Mouse (Mus musculus): Measurements from ENCODE around the gene Epor. TPM values are rescaled to one million over a fixed set of nuclear protein-coding genes. Genes with fewer than 3 reads are reported as not detected.

Epor gene
- polyA plus RNA-seq, 1 experiment from 2014 or later: 2.2 TPM

DNA sequence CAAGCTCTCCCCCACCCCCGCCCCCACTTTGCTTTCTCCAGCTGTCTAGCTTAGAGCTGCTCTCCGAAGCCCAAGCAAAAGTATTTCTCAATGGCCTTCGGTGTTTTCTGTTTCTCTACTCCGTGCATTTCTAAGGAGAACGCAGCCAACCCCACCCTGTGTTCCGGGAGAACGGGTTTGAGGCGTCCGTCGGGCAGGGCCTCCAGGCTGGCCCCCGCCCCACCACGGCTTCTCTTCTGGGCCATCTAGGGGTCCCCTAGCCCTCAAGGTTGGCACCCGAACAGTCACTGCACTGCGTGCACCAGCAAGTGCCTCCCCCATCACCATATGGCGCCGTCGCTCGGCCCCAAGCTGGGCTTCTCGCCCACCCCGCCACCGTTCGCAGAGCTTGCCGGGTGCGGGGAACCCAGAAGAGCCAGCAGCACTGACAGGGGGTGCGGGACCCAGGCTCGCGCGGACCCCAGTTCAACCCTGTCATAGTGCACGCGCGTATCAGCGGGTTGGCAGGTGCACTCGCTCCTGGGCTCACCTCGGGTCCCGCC lies 45.7 kb downstream of the Epor start:
- ATAC-seq (ENCODE audit: low FRiP score): no peak; the same call in 1 of the 2 replicates
- H3K27me3 ChIP-seq: peaks cover 26% of the 10 kb centered on the region
- 2% methylated on average over 35 of the region's 35 CpGs for WGBS

DNA sequence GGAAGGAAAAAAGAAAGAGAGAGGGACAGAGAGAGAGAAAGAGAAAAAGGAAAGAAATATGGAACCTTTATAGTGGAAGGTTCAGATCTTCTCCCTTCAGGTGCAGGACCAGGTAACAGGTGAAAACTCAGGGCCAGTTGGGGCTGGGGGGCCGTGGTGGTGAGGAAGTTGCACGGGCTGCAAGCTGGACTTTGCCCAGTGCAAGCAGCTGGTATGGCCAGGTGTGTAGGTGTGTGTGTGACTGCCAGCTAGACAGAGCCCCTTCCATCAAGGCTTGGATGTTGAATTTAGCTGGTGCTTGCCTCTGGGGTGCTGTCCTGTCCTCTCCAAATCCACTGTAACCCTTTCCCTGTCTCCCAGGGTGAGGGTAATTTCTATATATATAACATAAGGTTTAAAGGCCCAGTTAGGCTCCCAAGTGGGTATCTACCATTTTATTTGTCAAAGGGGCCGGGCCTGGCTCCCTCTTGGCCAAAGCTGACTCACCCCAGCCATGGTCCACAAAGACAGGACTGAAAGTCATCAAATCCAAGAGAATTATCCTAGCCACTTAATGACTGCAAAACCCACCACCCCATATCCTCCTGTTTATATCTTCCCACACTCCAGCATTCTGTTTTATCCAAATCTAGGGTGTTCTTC lies 46.3 kb downstream of the Epor start:
- H3K9ac ChIP-seq: peak overlapping the region; percentile 80

More for the DNA sequence above, 45.7 kb downstream of the Epor start:
- H3K4me1 ChIP-seq (replicated peaks): peaks cover 14% of the 10 kb centered on the region; the same call in 1 of the 2 replicates
- H3K4me3 ChIP-seq: peak overlapping the region; percentile 69
- H3K27ac ChIP-seq: peak overlapping the region; percentile 66
- peaks cover 25% of the 10 kb centered on the region for H3K36me3 ChIP-seq
- peak overlapping the region; percentile 83 for H3K4me2 ChIP-seq
- H3K9me3 ChIP-seq: no peaks in the 10 kb centered on the region
- H3K9ac ChIP-seq: peak overlapping the region; percentile 80

GRCm38 (mm10) chr9:21909474-21910223 lies 53.7 kb downstream of the Epor start:
- Histone ChIP-seq H3K4me3 (no peak overlapping the region), H3K4me1 (replicated peaks) (no peaks in the 10 kb centered on the region), H3K4me2 (no peak overlapping the region), H3K9me3 (no peaks in the 10 kb centered on the region), H3K36me3 (peaks cover 27% of the 10 kb centered on the region), H3K9ac (no peak overlapping the region), H3K27ac (no peak overlapping the region), H3K27me3 (peaks cover 21% of the 10 kb centered on the region; the same call in 1 of the 2 replicates)
- ATAC-seq (ENCODE audit: low FRiP score): no peak
- WGBS: 82% methylated on average over 10 of the region's 10 CpGs

More for the DNA sequence above, 46.3 kb downstream of the Epor start:
- ATAC-seq (ENCODE audit: low FRiP score): no peak
- Histone ChIP-seq H3K4me3 (peak overlapping the region; percentile 69), H3K27ac (peak overlapping the region; percentile 66), H3K36me3 (peaks cover 25% of the 10 kb centered on the region), H3K4me2 (peak overlapping the region; percentile 83), H3K9me3 (no peaks in the 10 kb centered on the region), H3K4me1 (replicated peaks) (peaks cover 14% of the 10 kb centered on the region; the same call in 1 of the 2 replicates), H3K27me3 (peaks cover 26% of the 10 kb centered on the region)
- 65% methylated on average over 3 of the region's 3 CpGs for WGBS

Other genes starting within 250 kb of the Epor start
- 12.4 and 15.6 TPM in 2 replicates for gene Ldlr, start 240.0 kb downstream of the Epor start, polyA plus RNA-seq (2015; fragmentation: Nextera tagmentation; extraction: Ambion mirVana)
- 22.0 and 26.4 TPM in 2 replicates for gene Spc24, start 203.2 kb downstream of the Epor start, polyA plus RNA-seq (2015; fragmentation: Nextera tagmentation; extraction: Ambion mirVana)
- gene Kank2, start 164.8 kb downstream of the Epor start, polyA plus RNA-seq (2015; fragmentation: Nextera tagmentation; extraction: Ambion mirVana): 4.7 and 5.0 TPM in 2 replicates
- gene Angptl8, start 128.0 kb downstream of the Epor start, polyA plus RNA-seq (2015; fragmentation: Nextera tagmentation; extraction: Ambion mirVana): 0.39 and 0.53 TPM in 2 replicates
- 17.2 and 18.2 TPM in 2 replicates for gene Dock6, start 110.9 kb downstream of the Epor start, polyA plus RNA-seq (2015; fragmentation: Nextera tagmentation; extraction: Ambion mirVana)
- 15.9 and 18.5 TPM in 2 replicates for gene Rab3d, start 45.3 kb downstream of the Epor start, polyA plus RNA-seq (2015; fragmentation: Nextera tagmentation; extraction: Ambion mirVana)
- 8.9 and 10.4 TPM in 2 replicates for gene Ccdc159, start 36.0 kb downstream of the Epor start, polyA plus RNA-seq (2015; fragmentation: Nextera tagmentation; extraction: Ambion mirVana)
- 47.1 and 48.2 TPM in 2 replicates for gene Tmem205, start 36.0 kb downstream of the Epor start, polyA plus RNA-seq (2015; fragmentation: Nextera tagmentation; extraction: Ambion mirVana)
- gene Plppr2, start 26.5 kb downstream of the Epor start, polyA plus RNA-seq (2015; fragmentation: Nextera tagmentation; extraction: Ambion mirVana): 67.5 and 71.4 TPM in 2 replicates
- 9.1 and 9.7 TPM in 2 replicates for gene Swsap1, start 7.8 kb downstream of the Epor start, polyA plus RNA-seq (2015; fragmentation: Nextera tagmentation; extraction: Ambion mirVana)
- gene Rgl3, start 25.9 kb upstream of the Epor start, polyA plus RNA-seq (2015; fragmentation: Nextera tagmentation; extraction: Ambion mirVana): 1.1 TPM in 2 replicates
- 4.1 and 4.4 TPM in 2 replicates for gene Ccdc151, start 39.1 kb upstream of the Epor start, polyA plus RNA-seq (2015; fragmentation: Nextera tagmentation; extraction: Ambion mirVana)
- gene Prkcsh, start 39.3 kb upstream of the Epor start, polyA plus RNA-seq (2015; fragmentation: Nextera tagmentation; extraction: Ambion mirVana): 99.3 and 101 TPM in 2 replicates
- 80.6 and 81.7 TPM in 2 replicates for gene Elavl3, start 88.5 kb upstream of the Epor start, polyA plus RNA-seq (2015; fragmentation: Nextera tagmentation; extraction: Ambion mirVana)
- not detected in 2 replicates for gene Gm49318, start 107.8 kb upstream of the Epor start, polyA plus RNA-seq (2015; fragmentation: Nextera tagmentation; extraction: Ambion mirVana)
- 17.7 and 19.5 TPM in 2 replicates for gene Zfp653, start 107.9 kb upstream of the Epor start, polyA plus RNA-seq (2015; fragmentation: Nextera tagmentation; extraction: Ambion mirVana)
- gene Ecsit, start 121.9 kb upstream of the Epor start, polyA plus RNA-seq (2015; fragmentation: Nextera tagmentation; extraction: Ambion mirVana): 53.5 and 56.5 TPM in 2 replicates
- gene Cnn1, start 135.7 kb upstream of the Epor start, polyA plus RNA-seq (2015; fragmentation: Nextera tagmentation; extraction: Ambion mirVana): 1.4 and 4.5 TPM in 2 replicates
- 179 and 185 TPM in 2 replicates for gene Elof1, start 153.7 kb upstream of the Epor start, polyA plus RNA-seq (2015; fragmentation: Nextera tagmentation; extraction: Ambion mirVana)
- gene Acp5, start 172.2 kb upstream of the Epor start, polyA plus RNA-seq (2015; fragmentation: Nextera tagmentation; extraction: Ambion mirVana): 0.82 and 0.98 TPM in 2 replicates
- 81.3 and 88.2 TPM in 2 replicates for gene Pigyl, start 193.3 kb upstream of the Epor start, polyA plus RNA-seq (2015; fragmentation: Nextera tagmentation; extraction: Ambion mirVana)
- 0.17 TPM in 1 of 2 replicates, not detected in the other for gene Zfp872, start 224.6 kb upstream of the Epor start, polyA plus RNA-seq (2015; fragmentation: Nextera tagmentation; extraction: Ambion mirVana)

All from hindbrain, embryonic 13.5 days (tissue).